Comparison of ENCODE assay signal across 19 mouse cellular contexts in the genomic region with DNA sequence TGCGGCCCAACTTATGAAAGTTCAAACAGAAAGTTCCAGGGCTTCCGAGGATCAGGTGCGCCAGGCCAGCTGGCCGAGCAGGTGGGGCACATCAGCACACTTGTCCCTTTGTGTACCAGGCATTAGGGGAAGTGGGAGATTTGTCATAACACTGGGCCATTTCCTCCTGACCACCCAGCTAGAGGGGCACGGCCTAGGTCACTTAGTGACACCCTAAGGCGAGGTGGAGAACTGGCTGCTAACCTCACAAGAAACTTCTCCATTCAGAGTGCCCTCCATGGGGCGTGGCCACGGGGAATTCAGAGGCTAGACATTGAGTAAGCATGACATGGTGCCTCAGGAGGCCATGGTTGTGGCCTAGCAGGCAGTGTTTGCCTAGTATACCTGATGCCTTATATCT.
DNase-seq lines count a peak whose midpoint lies in the region; ATAC-seq lines count a peak whose summit lies in the region.
"Had no signal": no experiment of that assay in that cellular context is flagged by ENCODE, and none has a peak within 500 bp of the region (broad histone marks: within the 10 kb centered on the region; RNA-seq: fewer than 3 reads in every experiment).

No protein-coding gene starts in this region.

- intact Hi-C loops in heart, postnatal 10 days (cut with DNase I), result no loop called here

- DNase-seq in liver (peak; percentile 26), 416B (ENCODE audit: low read depth) (peak; percentile 73)
- no peak for DNase-seq in liver, embryonic 11.5 days (ENCODE audit: low spot score)
- no peak for DNase-seq in heart, postnatal 10 days
- DNase-seq in urinary bladder, postnatal 4 days (ENCODE audit: low spot score in 2 of 2), result no peak
- DNase-seq in right cerebral cortex, postnatal 14 days, result no peak
- DNase-seq: cerebellum, adult 9-10 months; gastrocnemius, postnatal 14 days; heart, adult 2 months; kidney, adult 18-20 months; thymus, adult 18-20 months had no signal

- H3K9me3 ChIP-seq in liver, embryonic 11.5 days (ENCODE audit: control insufficient read depth, low read length), result no peaks in the 10 kb centered on the region
- H3K9me3 ChIP-seq: forebrain, embryonic 12.5 days; hindbrain, embryonic 12.5 days; limb, embryonic 12.5 days; liver, embryonic 15.5 days had no signal

- no peak overlapping the region for H3K4me3 ChIP-seq in liver, embryonic 11.5 days (ENCODE audit: low read depth, low read length)
- H3K4me3 ChIP-seq: forebrain, embryonic 12.5 days; heart, adult 2 months; hindbrain, embryonic 12.5 days; limb, embryonic 12.5 days; liver, embryonic 15.5 days had no signal

- 61% methylated on average over 8 of the region's 8 CpGs for WGBS in liver, embryonic 11.5 days

- ATAC-seq in liver, embryonic 11.5 days (replicated peaks; ENCODE audit: low FRiP score), result no peak
- ATAC-seq in common myeloid progenitor, adult 5-6 weeks (replicated peaks; ENCODE audit: low read depth, poor library complexity, severe bottlenecking), result peak; percentile 78
- ATAC-seq in monocyte, adult 5-6 weeks (replicated peaks; ENCODE audit: insufficient number of reproducible peaks, low FRiP score, low TSS enrichment, poor library complexity, severe bottlenecking), result peak; percentile 89
- ATAC-seq: midbrain, embryonic 16.5 days had no signal

- no peaks in the 10 kb centered on the region for H3K27me3 ChIP-seq in liver, embryonic 11.5 days (replicated peaks; ENCODE audit: control insufficient read depth, insufficient read depth, low read length)
- H3K27me3 ChIP-seq: limb, embryonic 12.5 days; liver, embryonic 15.5 days had no signal

- H3K9ac ChIP-seq in liver, embryonic 11.5 days (ENCODE audit: low read depth, low read length), result no peak overlapping the region
- H3K9ac ChIP-seq: forebrain, embryonic 12.5 days; hindbrain, embryonic 12.5 days; limb, embryonic 12.5 days; liver, embryonic 15.5 days had no signal

- no peak overlapping the region for H3K4me2 ChIP-seq in liver, embryonic 11.5 days
- H3K4me2 ChIP-seq: forebrain, embryonic 12.5 days; hindbrain, embryonic 12.5 days; limb, embryonic 12.5 days; liver, embryonic 15.5 days had no signal

- no peaks in the 10 kb centered on the region for H3K4me1 ChIP-seq in liver, embryonic 11.5 days (replicated peaks; ENCODE audit: control insufficient read depth, insufficient read depth, low read length)
- H3K4me1 ChIP-seq: forebrain, embryonic 12.5 days; hindbrain, embryonic 12.5 days; limb, embryonic 12.5 days; liver, embryonic 15.5 days had no signal

- no peaks in the 10 kb centered on the region for H3K36me3 ChIP-seq in liver, embryonic 11.5 days (ENCODE audit: control insufficient read depth, insufficient read depth, low read length)
- H3K36me3 ChIP-seq: forebrain, embryonic 12.5 days; hindbrain, embryonic 12.5 days; limb, embryonic 12.5 days; liver, embryonic 15.5 days had no signal

- H3K27ac ChIP-seq in liver, embryonic 11.5 days (ENCODE audit: low read depth, low read length), result no peak overlapping the region
- H3K27ac ChIP-seq: forebrain, embryonic 12.5 days; heart, adult 2 months; hindbrain, embryonic 12.5 days; kidney, postnatal 0 days; limb, embryonic 12.5 days; liver, embryonic 15.5 days had no signal

Comparison
In these comparisons a context has a peak if more than half of its experiments do, and no peak if none do; other contexts are left out.
1. DNase-seq: peak in liver (single experiment) and 416B (single experiment); none in liver, embryonic 11.5 days (single experiment), heart, postnatal 10 days (0 of 2), urinary bladder, postnatal 4 days (0 of 2) and right cerebral cortex, postnatal 14 days (single experiment).